Mouse (Mus musculus) heart, embryonic 12.5 days (tissue): Measurements from ENCODE around the gene Pdzd7. TPM values are rescaled to one million over a fixed set of nuclear protein-coding genes. Genes with fewer than 3 reads are reported as not detected.
"Not testable (repeated sequence)": the region's sequence is repeated elsewhere in the genome, so short reads cannot be mapped to it uniquely, and the experiment has no call there.

Source experiments
- ATAC-seq: fragments of 200-750 bp; cut with Nextera tagmentation; 2 replicates; pipeline ENCODE4 v1.8.0; 2017; ENCODE audit warnings: moderate TSS enrichment, moderate library complexity; ENCODE audit not compliant: insufficient number of reproducible peaks, low FRiP score
- H3K27ac ChIP-seq: fragments of 300-500 bp; sonication (generic); 2 replicates; pipeline ENCODE4 v1.5.1; 2016; ENCODE audit warnings: mild to moderate bottlenecking, moderate library complexity; ENCODE audit not compliant: poor library complexity, severe bottlenecking
- H3K27me3 ChIP-seq: fragments of 300-500 bp; sonication (generic); replicated peaks from 2 replicates; pipeline ENCODE4 v1.6.1; 2016; ENCODE audit warnings: mild to moderate bottlenecking, moderate library complexity
- H3K36me3 ChIP-seq: fragments of 300-500 bp; sonication (generic); 2 replicates; pipeline ENCODE4 v1.6.1; 2016; ENCODE audit warnings: mild to moderate bottlenecking, moderate library complexity
- H3K4me1 ChIP-seq: fragments of 300-500 bp; sonication (generic); replicated peaks from 2 replicates; pipeline ENCODE4 v1.6.1; 2016; ENCODE audit warnings: mild to moderate bottlenecking
- H3K4me2 ChIP-seq: fragments of 300-500 bp; sonication (generic); 2 replicates; pipeline ENCODE4 v1.6.1; 2016; ENCODE audit warnings: mild to moderate bottlenecking, moderate library complexity
- H3K4me3 ChIP-seq: fragments of 300-500 bp; sonication (generic); 2 replicates; pipeline ENCODE4 v1.5.1; 2016; ENCODE audit warnings: mild to moderate bottlenecking
- H3K9ac ChIP-seq: fragments of 300-500 bp; sonication (generic); 2 replicates; pipeline ENCODE4 v1.6.1; 2016; ENCODE audit warnings: mild to moderate bottlenecking, moderate library complexity
- H3K9me3 ChIP-seq: fragments of 300-500 bp; sonication (generic); replicated peaks from 2 replicates; pipeline ENCODE4 v1.6.1; 2016; ENCODE audit warnings: mild to moderate bottlenecking, moderate library complexity
- WGBS: fragments of 180-500 bp; shearing (Covaris S2); methylation state at CpG from one replicate; pipeline ENCODE4 v1.1.7; 2016; 5-methylcytosine and 5-hydroxymethylcytosine counted together
- polyA plus RNA-seq: library from polyadenylated mRNA; unstranded; fragments of >200 nt; fragmentation: Nextera tagmentation; extraction: Ambion mirVana; gene quantifications from 2 replicates; pipeline ENCODE4 v1.2.1, GENCODE M21; 2016

Gene Pdzd7
- polyA plus RNA-seq, 1 experiment from 2014 or later, result 0.09 TPM

- Histone ChIP-seq H3K9me3 (no peaks in the 10 kb centered on the region), H3K36me3 (peaks cover 20% of the 10 kb centered on the region), H3K4me1 (peaks cover 28% of the 10 kb centered on the region), H3K27ac (0 out of 2 replicates have a peak overlapping the region, but pooled peaks have one; percentile 93), H3K27me3 (peaks cover 47% of the 10 kb centered on the region), H3K4me2 (peak overlapping the region; percentile 83), H3K9ac (peak overlapping the region; percentile 79), H3K4me3 (peak overlapping the region; percentile 63)
- WGBS, result 2% methylated on average over 34 of the region's 34 CpGs
- ATAC-seq, result peak; percentile 67
Observed at GRCm38 (mm10) chr19:45046523-45047321, 1.2 kb upstream of the Pdzd7 start.

- no peak overlapping the region for H3K27ac ChIP-seq
- no peaks in the 10 kb centered on the region for H3K9me3 ChIP-seq
- WGBS, result 35% methylated on average over 15 of the region's 15 CpGs
- peaks cover 28% of the 10 kb centered on the region for H3K4me1 ChIP-seq
- no peak overlapping the region for H3K9ac ChIP-seq
- ATAC-seq, result no peak
- no peak overlapping the region for H3K4me2 ChIP-seq
- H3K36me3 ChIP-seq, result peaks cover 6% of the 10 kb centered on the region; the same call in 1 of the 2 replicates
- peaks cover 61% of the 10 kb centered on the region for H3K27me3 ChIP-seq
- H3K4me3 ChIP-seq, result no peak overlapping the region
Observed at GRCm38 (mm10) chr19:45045236-45045635, 281 bp downstream of the Pdzd7 start.

GRCm38 (mm10) chr19:45044389-45044927 lies 1.1 kb downstream of the Pdzd7 start:
- Histone ChIP-seq H3K27ac (no peak overlapping the region), H3K27me3 (peaks cover 69% of the 10 kb centered on the region), H3K4me3 (no peak overlapping the region), H3K36me3 (0 out of 2 replicates have a peak, but pooled peaks cover under 1% of the 10 kb centered on the region), H3K9ac (no peak overlapping the region), H3K4me1 (peaks cover 27% of the 10 kb centered on the region), H3K9me3 (no peaks in the 10 kb centered on the region), H3K4me2 (no peak overlapping the region)
- ATAC-seq, result no peak
- WGBS, result 53% methylated on average over 11 of the region's 11 CpGs

GRCm38 (mm10) chr19:45040214-45040613 lies 5.3 kb downstream of the Pdzd7 start:
- H3K27ac ChIP-seq, result no peak overlapping the region
- H3K4me1 ChIP-seq, result no peaks in the 10 kb centered on the region
- H3K4me3 ChIP-seq, result no peak overlapping the region
- H3K27me3 ChIP-seq, result peaks cover 95% of the 10 kb centered on the region
- no peaks in the 10 kb centered on the region for H3K9me3 ChIP-seq
- no peak overlapping the region for H3K4me2 ChIP-seq
- no peak for ATAC-seq
- H3K9ac ChIP-seq, result no peak overlapping the region
- H3K36me3 ChIP-seq, result no peaks in the 10 kb centered on the region
- WGBS, result 40% methylated on average over 13 of the region's 13 CpGs

GRCm38 (mm10) chr19:45038198-45038597 lies 7.3 kb downstream of the Pdzd7 start:
- not testable (repeated sequence) for H3K9me3 ChIP-seq, H3K36me3 ChIP-seq, H3K9ac ChIP-seq, H3K4me3 ChIP-seq, ATAC-seq, H3K4me2 ChIP-seq, H3K4me1 ChIP-seq, H3K27ac ChIP-seq
- peaks cover 79% of the 10 kb centered on the region for H3K27me3 ChIP-seq
- 84% methylated on average over 7 of the region's 7 CpGs for WGBS

GRCm38 (mm10) chr19:45036867-45037266 lies 8.7 kb downstream of the Pdzd7 start:
- H3K36me3 ChIP-seq, result no peaks in the 10 kb centered on the region
- H3K4me2 ChIP-seq, result no peak overlapping the region
- no peak for ATAC-seq
- no peaks in the 10 kb centered on the region for H3K9me3 ChIP-seq
- H3K4me3 ChIP-seq, result no peak overlapping the region
- peaks cover 67% of the 10 kb centered on the region for H3K27me3 ChIP-seq
- WGBS, result 27% methylated on average over 16 of the region's 16 CpGs
- H3K27ac ChIP-seq, result no peak overlapping the region
- no peak overlapping the region for H3K9ac ChIP-seq
- H3K4me1 ChIP-seq, result peaks cover 12% of the 10 kb centered on the region

- Histone ChIP-seq H3K36me3 (peaks cover 10% of the 10 kb centered on the region), H3K9me3 (no peaks in the 10 kb centered on the region), H3K27ac (no peak overlapping the region), H3K27me3 (peaks cover 28% of the 10 kb centered on the region), H3K9ac (peak overlapping the region; percentile 17; the same call in 1 of the 2 replicates), H3K4me3 (no peak overlapping the region), H3K4me1 (peaks cover 41% of the 10 kb centered on the region), H3K4me2 (no peak overlapping the region)
- 47% methylated on average over 17 of the region's 17 CpGs for WGBS
- ATAC-seq, result no peak
Observed at GRCm38 (mm10) chr19:45032570-45033332, 12.8 kb downstream of the Pdzd7 start.

GRCm38 (mm10) chr19:45031780-45032179 lies 13.7 kb downstream of the Pdzd7 start:
- H3K4me2 ChIP-seq, result no peak overlapping the region
- ATAC-seq, result no peak
- H3K4me3 ChIP-seq, result no peak overlapping the region
- H3K4me1 ChIP-seq, result peaks cover 41% of the 10 kb centered on the region
- no peak overlapping the region for H3K9ac ChIP-seq
- peaks cover 19% of the 10 kb centered on the region for H3K36me3 ChIP-seq
- no peaks in the 10 kb centered on the region for H3K9me3 ChIP-seq
- H3K27me3 ChIP-seq, result peaks cover 18% of the 10 kb centered on the region
- 17% methylated on average over 4 of the region's 4 CpGs for WGBS
- no peak overlapping the region for H3K27ac ChIP-seq

GRCm38 (mm10) chr19:45030746-45031693 lies 14.5 kb downstream of the Pdzd7 start:
- H3K4me2 ChIP-seq, result peak overlapping the region; percentile 62
- 0 out of 2 replicates have a peak, but pooled peaks have one; percentile 28 for ATAC-seq
- H3K27me3 ChIP-seq, result peaks cover 11% of the 10 kb centered on the region
- peaks cover 27% of the 10 kb centered on the region for H3K36me3 ChIP-seq
- H3K9ac ChIP-seq, result peak overlapping the region; percentile 26; the same call in 1 of the 2 replicates
- H3K27ac ChIP-seq, result no peak overlapping the region
- H3K9me3 ChIP-seq, result no peaks in the 10 kb centered on the region
- peak overlapping the region; percentile 13; the same call in 1 of the 2 replicates for H3K4me3 ChIP-seq
- peaks cover 41% of the 10 kb centered on the region for H3K4me1 ChIP-seq
- WGBS, result 41% methylated on average over 20 of the region's 20 CpGs

- H3K9ac ChIP-seq, result no peak overlapping the region
Observed at GRCm38 (mm10) chr19:45030111-45030510, 15.4 kb downstream of the Pdzd7 start.

More at GRCm38 (mm10) chr19:45030111-45030510, 15.4 kb downstream of the Pdzd7 start:
- H3K27ac ChIP-seq, result no peak overlapping the region
- H3K27me3 ChIP-seq, result peaks cover 1% of the 10 kb centered on the region; the same call in 1 of the 2 replicates
- no peak overlapping the region for H3K4me2 ChIP-seq
- peaks cover 41% of the 10 kb centered on the region for H3K4me1 ChIP-seq
- no peak overlapping the region for H3K4me3 ChIP-seq
- H3K9me3 ChIP-seq, result no peaks in the 10 kb centered on the region
- no peak for ATAC-seq
- H3K36me3 ChIP-seq, result peaks cover 36% of the 10 kb centered on the region
- WGBS, result 29% methylated on average over 8 of the region's 8 CpGs
